Mouse (Mus musculus) ES-E14 (cell line): ENCODE data around the gene E030018B13Rik. TPM values are rescaled to one million over a fixed set of nuclear protein-coding genes. Genes with fewer than 3 reads are reported as not detected.

ENCODE experiments used
- DNase-seq: peaks from one replicate; pipeline ENCODE4 v3.0.0-alpha.2; 2013; ENCODE audit warnings: low read depth, low spot score
- H3K27ac ChIP-seq: 2 replicates; pipeline ENCODE4 v1.5.1; 2012; ENCODE audit warnings: low read depth, mild to moderate bottlenecking, low read length, moderate library complexity, mixed read lengths; ENCODE audit not compliant: poor library complexity, insufficient read depth, severe bottlenecking
- H3K36me3 ChIP-seq: 2 replicates; pipeline ENCODE4 v1.6.1; 2012; ENCODE audit warnings: mild to moderate bottlenecking, low read length, moderate library complexity, mixed read lengths; ENCODE audit not compliant: control insufficient read depth, poor library complexity, insufficient read depth, severe bottlenecking
- H3K4me1 ChIP-seq, 2 experiments: fragments of 150-350 bp in 1 of 2; sonication (generic) in 1 of 2; 2 replicates each; pipeline ENCODE4 v1.6.1; 2012; ENCODE audit warnings: low read length in 2 of 2, mild to moderate bottlenecking in 1 of 2, mixed read lengths in 1 of 2; ENCODE audit not compliant: control insufficient read depth in 2 of 2, insufficient read depth in 2 of 2, poor library complexity in 1 of 2
- H3K4me3 ChIP-seq, 2 experiments: fragments of 150-350 bp in 1 of 2; sonication (generic) in 1 of 2; 2 replicates each; pipeline ENCODE4 v1.5.1; 2012; ENCODE audit warnings: low read length in 2 of 2, low read depth in 1 of 2, mild to moderate bottlenecking in 1 of 2, mixed read lengths in 1 of 2; ENCODE audit not compliant: insufficient read depth in 1 of 2, poor library complexity in 1 of 2, severe bottlenecking in 1 of 2
- H3K9ac ChIP-seq: 2 replicates; pipeline ENCODE4 v1.6.1; 2012; ENCODE audit warnings: low read depth, mild to moderate bottlenecking, low read length, mixed read lengths; ENCODE audit not compliant: poor library complexity, insufficient read depth, severe bottlenecking
- H3K9me3 ChIP-seq: fragments of 150-350 bp; sonication (generic); 2 replicates; pipeline ENCODE4 v1.6.1; 2012; ENCODE audit warnings: low read depth, mild to moderate bottlenecking, low read length; ENCODE audit not compliant: control insufficient read depth, insufficient read depth
- CHD2 ChIP-seq: IDR thresholded peaks from 2 replicates; pipeline ENCODE4 v1.6.1; 2014; ENCODE audit warnings: mild to moderate bottlenecking, low read depth, low read length, inconsistent platforms
- HCFC1 ChIP-seq: IDR thresholded peaks from 2 replicates; pipeline ENCODE4 v1.6.1; 2012; ENCODE audit warnings: low read length, inconsistent platforms, borderline replicate concordance; ENCODE audit not compliant: insufficient read depth
- MAFK ChIP-seq: IDR thresholded peaks from 2 replicates; pipeline ENCODE4 v1.6.1; 2014; ENCODE audit warnings: mild to moderate bottlenecking, low read depth, low read length, inconsistent platforms; ENCODE audit not compliant: insufficient read depth
- ZC3H11A ChIP-seq: IDR thresholded peaks from 2 replicates; pipeline ENCODE4 v1.6.1; 2012; ENCODE audit warnings: low read depth, mild to moderate bottlenecking, inconsistent platforms, low read length, borderline replicate concordance
- ZNF384 ChIP-seq: IDR thresholded peaks from 2 replicates; pipeline ENCODE4 v1.6.1; 2012; ENCODE audit warnings: low read depth, low read length, inconsistent platforms
- in situ Hi-C, 2 experiments: fragments of 600-800 bp; cut with MboI; formaldehyde crosslinking; loops; one replicate each; pipeline ENCODE4 v1.15.1; 2025; ENCODE audit warnings: low sequenced_read_pairs in 2 of 2, inconsistent platforms in 1 of 2; ENCODE audit not compliant: unreplicated experiment in 2 of 2
- total RNA-seq: library from RNA; depleted of rRNA; stranded (reverse); fragments of 300-350 nt; gene quantifications from 2 replicates; pipeline ENCODE4 v1.2.3, GENCODE M21; 2012; rRNA removed

The E030018B13Rik gene
- total RNA-seq = 0.21 TPM in 1 of 2 replicates, not detected in the other

DNA sequence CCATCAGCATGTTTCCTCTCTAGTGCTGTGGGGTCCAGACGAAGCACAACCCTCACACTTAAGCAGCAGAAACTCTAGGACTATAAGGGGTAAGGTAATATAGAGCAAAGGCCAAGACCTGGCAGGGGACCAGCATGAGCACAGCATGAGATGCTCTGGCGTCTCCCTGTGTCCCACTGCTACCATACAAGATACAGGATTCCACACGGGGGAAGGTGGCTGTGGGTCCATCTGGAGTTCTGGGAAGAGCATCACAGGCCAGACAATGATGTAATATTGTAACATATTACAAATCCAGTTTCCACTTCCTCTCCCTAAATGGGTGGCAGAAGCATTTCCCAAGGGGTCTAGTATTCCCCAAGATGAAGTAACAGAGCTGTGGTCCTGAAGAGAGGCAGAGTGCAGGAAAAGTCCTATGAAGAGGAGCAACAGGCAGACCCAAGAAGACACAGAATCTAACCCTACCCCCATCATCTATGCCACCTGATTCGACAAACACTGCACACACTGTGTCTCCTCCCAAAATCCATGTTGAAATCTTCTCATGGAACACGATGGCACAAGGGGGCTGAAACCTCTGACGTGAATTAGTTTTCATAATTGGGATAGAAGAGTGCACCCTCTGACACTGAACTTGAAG, at the start of gene E030018B13Rik:
Gene E030018B13Rik, plus strand, starts transcription at position 590 of the 640 bp plus-strand sequence.
- H3K9ac ChIP-seq = no peak within 1 kb of the TSS
- no peak for TF ChIP-seq ZNF384
- TF ChIP-seq MAFK = no peak
- no peak for TF ChIP-seq CHD2
- no peak for TF ChIP-seq HCFC1
- TF ChIP-seq ZC3H11A = no peak
- peaks cover 13 to 50% of the 10 kb centered on the region in 2 experiments; a peak in 3 of 4 replicates for H3K4me1 ChIP-seq
- no peaks in the 10 kb centered on the region for H3K9me3 ChIP-seq
- H3K4me3 ChIP-seq = no peak within 1 kb of the TSS
- in situ Hi-C loops = no loop called here
- no peaks in the 10 kb centered on the region; the same call in 1 of the 2 replicates for H3K36me3 ChIP-seq
- H3K27ac ChIP-seq = no peak within 1 kb of the TSS
- no peak for DNase-seq

- in situ Hi-C loops = no loop called here
- DNase-seq = no peak
- no peaks in the 10 kb centered on the region for H3K9me3 ChIP-seq
- H3K4me3 ChIP-seq = no peak overlapping the region
- H3K4me1 ChIP-seq = no peaks in the 10 kb centered on the region
- no peaks in the 10 kb centered on the region for H3K36me3 ChIP-seq
- no peak overlapping the region for H3K27ac ChIP-seq
- no peak overlapping the region for H3K9ac ChIP-seq
- TF ChIP-seq HCFC1 = no peak
- TF ChIP-seq MAFK = no peak
- no peak for TF ChIP-seq ZNF384
- no peak for TF ChIP-seq ZC3H11A
- no peak for TF ChIP-seq CHD2
These were observed 48.2 kb upstream of the E030018B13Rik start for GRCm38 (mm10) chr7:63868356-63868918.

GRCm38 (mm10) chr7:63871698-63872097, 45.0 kb upstream of the E030018B13Rik start:
- no peak for DNase-seq
- no peaks in the 10 kb centered on the region for H3K36me3 ChIP-seq
- in situ Hi-C loops = no loop called here
- no peak overlapping the region for H3K9ac ChIP-seq
- H3K9me3 ChIP-seq = no peaks in the 10 kb centered on the region
- no peak overlapping the region for H3K4me3 ChIP-seq
- no peak overlapping the region for H3K27ac ChIP-seq
- TF ChIP-seq HCFC1 = no peak
- 0 out of 4 replicates have a peak, but pooled peaks cover 0 to 3% of the 10 kb centered on the region in 2 experiments for H3K4me1 ChIP-seq

- Histone ChIP-seq H3K27ac (no peak overlapping the region), H3K9me3 (no peaks in the 10 kb centered on the region), H3K4me1 (0 out of 4 replicates have a peak, but pooled peaks cover 0 to 3% of the 10 kb centered on the region in 2 experiments), H3K36me3 (no peaks in the 10 kb centered on the region), H3K9ac (no peak overlapping the region), H3K4me3 (no peak overlapping the region)
- TF ChIP-seq HCFC1 = no peak
- TF ChIP-seq MAFK = no peak
- TF ChIP-seq CHD2 = no peak
- DNase-seq = no peak
- in situ Hi-C loops = no loop called here
These were observed 42.8 kb upstream of the E030018B13Rik start for GRCm38 (mm10) chr7:63873880-63874279.
